Mouse (Mus musculus) spleen, adult 2 months (tissue): Measurements from ENCODE around the gene Rae1.

Source experiments
- CTCF ChIP-seq: fragments of 200-500 bp; IDR thresholded peaks from 2 replicates; pipeline ENCODE4 v1.5.1; 2011; ENCODE audit warnings: mild to moderate bottlenecking, inconsistent platforms; ENCODE audit not compliant: insufficient read depth, insufficient read length, insufficient replicate concordance; ENCODE audit errors: extremely low read depth
- POLR2A ChIP-seq: fragments of 200-500 bp; IDR thresholded peaks from 2 replicates; pipeline ENCODE4 v1.6.1; 2011; ENCODE audit warnings: low read depth, low read length, inconsistent platforms

DNA sequence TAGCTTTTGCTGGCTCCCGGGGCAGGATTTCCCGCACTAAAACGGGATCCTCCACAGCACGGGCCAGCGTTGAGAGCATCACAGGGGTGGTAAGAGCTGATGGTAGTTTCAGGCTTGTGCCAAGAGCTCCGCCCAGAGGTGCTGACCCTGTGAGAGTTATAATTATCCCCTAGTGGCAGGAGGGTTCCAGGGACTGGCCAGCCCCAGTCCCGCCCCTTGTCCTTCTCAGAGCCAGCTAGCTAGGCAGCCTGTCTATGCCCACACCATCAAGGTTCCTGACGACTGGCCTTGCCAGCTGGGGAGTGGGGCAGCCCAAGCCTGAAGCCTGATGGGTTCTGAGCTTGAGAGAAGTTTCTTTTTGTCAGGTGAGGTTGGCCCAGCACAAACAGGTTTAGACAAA is 18.7 kb downstream of the Rae1 start:
- no peak for TF ChIP-seq POLR2A
- TF ChIP-seq CTCF: no peak
